Mouse (Mus musculus): ENCODE measurements around the gene Pradc1. TPM values are rescaled to one million over a fixed set of nuclear protein-coding genes. Genes with fewer than 3 reads are reported as not detected.
A peak's percentile ranks its signal among the peaks of the same experiment; 100 is the strongest.
"Not testable (repeated sequence)": the region's sequence is repeated elsewhere in the genome, so short reads cannot be mapped to it uniquely, and the experiment has no call there.

Pradc1 gene
- polyA plus RNA-seq, 1 experiment from 2014 or later, result 34.9 TPM

- no peak overlapping the region for H3K9ac ChIP-seq (ENCODE audit: low read depth, low read length)
- H3K9me3 ChIP-seq (ENCODE audit: control insufficient read depth, low read length), result no peaks in the 10 kb centered on the region
- no peak overlapping the region for H3K4me2 ChIP-seq (ENCODE audit: low read length)
- no peaks in the 10 kb centered on the region for H3K4me1 ChIP-seq (ENCODE audit: control insufficient read depth, insufficient read depth, low read depth, low read length)
- H3K4me3 ChIP-seq (ENCODE audit: low read length), result no peak overlapping the region
- 80% methylated on average over 5 of the region's 5 CpGs for WGBS
- no peak overlapping the region for H3K27ac ChIP-seq (ENCODE audit: low read depth, low read length)
- H3K27me3 ChIP-seq (replicated peaks; ENCODE audit: control insufficient read depth, insufficient read depth, low read length), result no peaks in the 10 kb centered on the region
- ATAC-seq, result no peak
- H3K36me3 ChIP-seq (ENCODE audit: control insufficient read depth, insufficient read depth, low read length), result peaks cover 45% of the 10 kb centered on the region
Observed at GRCm38 (mm10) chr6:85469660-85470430, 18.1 kb upstream of the Pradc1 start.

DNA sequence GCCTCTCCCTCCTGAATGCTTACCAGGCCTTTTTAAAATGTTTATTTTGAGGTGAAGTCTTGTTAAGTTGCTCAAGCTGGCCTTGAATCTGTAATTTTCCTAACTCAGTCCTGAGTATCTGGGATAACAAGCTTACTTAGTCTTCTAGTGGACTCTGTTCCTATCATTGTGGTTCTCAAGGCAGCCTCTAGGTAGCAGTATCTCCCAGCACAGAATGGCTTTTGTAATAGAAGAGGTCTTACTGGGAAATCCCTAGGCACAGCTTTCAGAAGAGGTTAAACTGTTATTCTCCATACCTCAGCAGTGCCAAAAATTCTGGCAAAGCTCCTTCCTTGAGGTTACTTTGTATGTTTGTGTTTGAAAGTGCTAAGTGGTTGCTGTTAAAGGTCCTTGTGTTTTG, 13.6 kb upstream of the Pradc1 start:
- H3K4me3 ChIP-seq (ENCODE audit: low read length), result no peak overlapping the region
- peaks cover 56% of the 10 kb centered on the region for H3K36me3 ChIP-seq (ENCODE audit: control insufficient read depth, insufficient read depth, low read length)
- no peak overlapping the region for H3K9ac ChIP-seq (ENCODE audit: low read depth, low read length)
- no peaks in the 10 kb centered on the region for H3K4me1 ChIP-seq (ENCODE audit: control insufficient read depth, insufficient read depth, low read depth, low read length)
- H3K27me3 ChIP-seq (replicated peaks; ENCODE audit: control insufficient read depth, insufficient read depth, low read length), result no peaks in the 10 kb centered on the region
- H3K9me3 ChIP-seq (ENCODE audit: control insufficient read depth, low read length), result no peaks in the 10 kb centered on the region
- no peak overlapping the region for H3K4me2 ChIP-seq (ENCODE audit: low read length)
- H3K27ac ChIP-seq (ENCODE audit: low read depth, low read length), result no peak overlapping the region
- no peak for ATAC-seq

GRCm38 (mm10) chr6:85459621-85460020, 7.9 kb upstream of the Pradc1 start:
- H3K4me1 ChIP-seq (ENCODE audit: control insufficient read depth, insufficient read depth, low read depth, low read length), result peaks cover 14% of the 10 kb centered on the region
- no peak overlapping the region for H3K4me2 ChIP-seq (ENCODE audit: low read length)
- no peak overlapping the region for H3K27ac ChIP-seq (ENCODE audit: low read depth, low read length)
- H3K9ac ChIP-seq (ENCODE audit: low read depth, low read length), result no peak overlapping the region
- whole genome bisulfite sequencing, result 91% methylated on average over 2 of the region's 2 CpGs
- H3K36me3 ChIP-seq (ENCODE audit: control insufficient read depth, insufficient read depth, low read length), result peaks cover 38% of the 10 kb centered on the region
- ATAC-seq, result no peak
- H3K9me3 ChIP-seq (ENCODE audit: control insufficient read depth, low read length), result no peaks in the 10 kb centered on the region
- H3K27me3 ChIP-seq (replicated peaks; ENCODE audit: control insufficient read depth, insufficient read depth, low read length), result no peaks in the 10 kb centered on the region
- no peak overlapping the region for H3K4me3 ChIP-seq (ENCODE audit: low read length)

DNA sequence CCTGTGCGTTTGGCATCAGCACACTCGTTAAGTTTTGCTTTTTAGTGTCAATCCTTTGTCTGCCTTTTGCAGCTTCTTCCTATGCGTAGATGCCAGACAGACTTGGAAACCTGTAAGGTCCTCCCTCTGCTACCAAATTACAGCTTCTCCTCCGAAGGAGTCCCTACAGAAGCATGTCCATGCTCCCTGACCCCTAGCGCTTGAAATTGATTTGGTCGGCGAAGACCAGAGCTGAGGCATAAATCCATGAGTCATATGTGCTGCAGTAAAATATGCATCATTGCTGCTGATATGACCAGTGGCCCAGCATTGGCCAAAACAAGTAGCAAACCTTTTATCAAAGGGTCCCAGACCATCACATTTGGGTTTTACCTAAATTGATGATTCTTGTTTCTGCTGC, 1.0 kb upstream of the Pradc1 start:
- peak overlapping the region; percentile 88 for H3K4me2 ChIP-seq (ENCODE audit: low read length)
- no peaks in the 10 kb centered on the region for H3K27me3 ChIP-seq (replicated peaks; ENCODE audit: control insufficient read depth, insufficient read depth, low read length)
- peak overlapping the region; percentile 90 for H3K9ac ChIP-seq (ENCODE audit: low read depth, low read length)
- WGBS, result 13% methylated on average over 7 of the region's 7 CpGs
- H3K27ac ChIP-seq (ENCODE audit: low read depth, low read length), result no peak overlapping the region
- ATAC-seq, result no peak
- H3K9me3 ChIP-seq (ENCODE audit: control insufficient read depth, low read length), result no peaks in the 10 kb centered on the region
- H3K4me1 ChIP-seq (ENCODE audit: control insufficient read depth, insufficient read depth, low read depth, low read length), result peaks cover 37% of the 10 kb centered on the region
- peak overlapping the region; percentile 79 for H3K4me3 ChIP-seq (ENCODE audit: low read length)
- no peaks in the 10 kb centered on the region for H3K36me3 ChIP-seq (ENCODE audit: control insufficient read depth, insufficient read depth, low read length)

DNA sequence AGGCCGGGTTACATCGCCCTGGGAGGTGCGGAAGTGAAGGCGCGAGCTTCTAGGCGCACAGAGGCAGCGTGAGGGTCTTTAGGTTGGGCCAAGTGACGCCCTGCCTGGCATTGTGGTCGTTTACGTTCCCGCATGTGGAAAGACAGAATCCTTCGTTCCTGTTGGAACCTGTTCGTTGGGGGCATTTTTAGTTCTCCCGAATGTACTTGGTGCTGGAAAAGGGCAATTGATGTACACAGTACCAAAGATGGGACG, 568 bp upstream of the Pradc1 start:
- peak overlapping the region; percentile 90 for H3K9ac ChIP-seq (ENCODE audit: low read depth, low read length)
- H3K27me3 ChIP-seq (replicated peaks; ENCODE audit: control insufficient read depth, insufficient read depth, low read length), result no peaks in the 10 kb centered on the region
- no peaks in the 10 kb centered on the region for H3K36me3 ChIP-seq (ENCODE audit: control insufficient read depth, insufficient read depth, low read length)
- ATAC-seq, result no peak
- peak overlapping the region; percentile 88 for H3K4me2 ChIP-seq (ENCODE audit: low read length)
- no peaks in the 10 kb centered on the region for H3K9me3 ChIP-seq (ENCODE audit: control insufficient read depth, low read length)
- H3K4me1 ChIP-seq (ENCODE audit: control insufficient read depth, insufficient read depth, low read depth, low read length), result peaks cover 37% of the 10 kb centered on the region
- H3K4me3 ChIP-seq (ENCODE audit: low read length), result peak overlapping the region; percentile 79
- peak overlapping the region; percentile 86 for H3K27ac ChIP-seq (ENCODE audit: low read depth, low read length)
- WGBS, result under 1% methylated on average over 15 of the region's 15 CpGs

DNA sequence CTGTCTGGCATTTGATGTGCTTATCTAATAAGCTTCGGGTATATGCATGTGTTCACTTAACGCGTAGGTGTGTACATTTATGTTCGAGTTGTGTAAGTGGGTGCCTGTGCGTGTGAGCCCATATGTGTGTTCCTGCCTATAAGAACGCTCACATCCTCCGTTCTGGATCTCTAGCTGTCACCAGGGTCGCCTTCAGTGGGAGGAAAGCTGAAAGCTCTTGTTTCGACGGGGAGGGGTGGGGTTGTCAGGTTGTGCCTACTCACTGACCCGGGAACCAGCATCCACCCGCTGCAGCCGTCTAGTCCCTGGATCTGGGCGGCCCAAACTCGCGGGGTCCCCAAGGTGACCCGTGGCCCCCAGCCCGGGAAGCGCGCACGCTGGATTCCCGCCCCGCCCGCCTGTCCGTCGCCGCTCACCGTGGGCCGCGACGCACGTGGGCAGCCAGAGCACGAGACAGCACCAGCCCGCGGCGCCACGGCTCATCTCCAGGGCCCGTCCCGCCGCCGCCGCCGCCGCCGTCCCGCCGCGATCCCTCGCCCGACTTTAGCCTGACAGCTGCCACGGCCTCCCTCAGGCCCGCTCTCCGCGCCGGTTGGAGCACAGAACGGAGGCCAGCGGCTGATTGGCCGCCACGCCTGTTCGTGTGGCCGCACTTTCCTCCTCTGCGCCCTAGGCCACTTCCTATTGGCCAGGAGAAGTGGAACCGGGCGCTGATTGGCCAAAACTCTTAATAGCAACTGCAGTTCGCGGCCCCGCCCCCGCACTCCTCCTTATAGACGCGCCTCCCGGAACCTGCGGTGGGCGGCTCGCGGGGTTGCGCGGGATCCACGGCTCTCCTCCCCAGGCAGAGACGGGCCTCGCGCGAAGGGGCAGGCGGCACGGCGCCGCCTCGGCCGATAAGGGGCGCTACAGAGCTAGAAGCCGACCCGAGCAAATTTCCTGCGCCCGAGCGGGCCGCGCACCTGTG, 790 bp downstream of the Pradc1 start, which contains the start of gene Cct7:
TSS of gene Cct7 (plus strand) at position 818 of the 967 bp plus-strand sequence.
- Histone ChIP-seq H3K4me2 (ENCODE audit: low read length) (peak within 1 kb of the TSS; percentile 88), H3K4me1 (ENCODE audit: control insufficient read depth, insufficient read depth, low read depth, low read length) (peaks cover 32% of the 10 kb centered on the region), H3K9ac (ENCODE audit: low read depth, low read length) (peak within 1 kb of the TSS; percentile 90), H3K36me3 (ENCODE audit: control insufficient read depth, insufficient read depth, low read length) (peaks cover 5% of the 10 kb centered on the region), H3K4me3 (ENCODE audit: low read length) (peak within 1 kb of the TSS; percentile 79), H3K9me3 (ENCODE audit: control insufficient read depth, low read length) (no peaks in the 10 kb centered on the region), H3K27me3 (replicated peaks; ENCODE audit: control insufficient read depth, insufficient read depth, low read length) (no peaks in the 10 kb centered on the region), H3K27ac (ENCODE audit: low read depth, low read length) (peak within 1 kb of the TSS; percentile 86)
- ATAC-seq, result peak; percentile 94
- 3% methylated on average over 73 of the region's 96 CpGs for WGBS

- WGBS, result 62% methylated on average over 1 of the region's 1 CpGs
- H3K9ac ChIP-seq (ENCODE audit: low read depth, low read length); H3K27me3 ChIP-seq (replicated peaks; ENCODE audit: control insufficient read depth, insufficient read depth, low read length); H3K27ac ChIP-seq (ENCODE audit: low read depth, low read length); H3K9me3 ChIP-seq (ENCODE audit: control insufficient read depth, low read length); ATAC-seq: not testable (repeated sequence)
- Histone ChIP-seq H3K36me3 (ENCODE audit: control insufficient read depth, insufficient read depth, low read length) (peaks cover 12% of the 10 kb centered on the region), H3K4me3 (ENCODE audit: low read length) (peak overlapping the region; percentile 79), H3K4me1 (ENCODE audit: control insufficient read depth, insufficient read depth, low read depth, low read length) (peaks cover 27% of the 10 kb centered on the region), H3K4me2 (ENCODE audit: low read length) (peak overlapping the region; percentile 88)
Observed at GRCm38 (mm10) chr6:85450140-85450539, 1.6 kb downstream of the Pradc1 start.

DNA sequence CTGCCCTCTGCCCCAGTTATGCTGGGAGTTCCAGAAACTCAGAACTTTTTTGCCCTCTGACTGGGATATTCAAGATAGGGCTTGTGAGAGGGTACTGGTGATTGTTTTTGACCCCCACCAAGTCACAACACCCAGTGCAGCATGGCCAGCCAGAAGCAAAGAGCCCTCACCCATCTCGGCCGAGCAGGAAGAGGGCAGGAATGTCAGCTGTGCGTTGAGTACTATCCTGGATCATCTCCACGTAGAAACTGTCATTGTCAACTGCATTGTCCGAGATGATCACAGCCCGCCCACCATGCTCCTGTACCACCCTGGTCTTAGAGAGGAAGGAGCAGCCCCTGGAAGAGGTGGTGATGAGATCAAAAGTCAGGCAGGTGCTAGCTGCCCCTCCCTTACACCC, 4.4 kb downstream of the Pradc1 start:
- no peak overlapping the region for H3K4me2 ChIP-seq (ENCODE audit: low read length)
- H3K36me3 ChIP-seq (ENCODE audit: control insufficient read depth, insufficient read depth, low read length), result peaks cover 16% of the 10 kb centered on the region
- no peak for ATAC-seq
- peaks cover 5% of the 10 kb centered on the region for H3K4me1 ChIP-seq (ENCODE audit: control insufficient read depth, insufficient read depth, low read depth, low read length)
- H3K9me3 ChIP-seq (ENCODE audit: control insufficient read depth, low read length), result no peaks in the 10 kb centered on the region
- H3K27me3 ChIP-seq (replicated peaks; ENCODE audit: control insufficient read depth, insufficient read depth, low read length), result no peaks in the 10 kb centered on the region
- no peak overlapping the region for H3K9ac ChIP-seq (ENCODE audit: low read depth, low read length)
- H3K4me3 ChIP-seq (ENCODE audit: low read length), result no peak overlapping the region
- H3K27ac ChIP-seq (ENCODE audit: low read depth, low read length), result no peak overlapping the region
- 82% methylated on average over 6 of the region's 6 CpGs for WGBS

GRCm38 (mm10) chr6:85445286-85445685, 6.5 kb downstream of the Pradc1 start:
- ATAC-seq, result no peak
- H3K36me3 ChIP-seq (ENCODE audit: control insufficient read depth, insufficient read depth, low read length), result peaks cover 21% of the 10 kb centered on the region
- 89% methylated on average over 5 of the region's 5 CpGs for WGBS
- no peak overlapping the region for H3K4me2 ChIP-seq (ENCODE audit: low read length)
- H3K27me3 ChIP-seq (replicated peaks; ENCODE audit: control insufficient read depth, insufficient read depth, low read length), result no peaks in the 10 kb centered on the region
- H3K9ac ChIP-seq (ENCODE audit: low read depth, low read length), result no peak overlapping the region
- H3K9me3 ChIP-seq (ENCODE audit: control insufficient read depth, low read length), result no peaks in the 10 kb centered on the region
- no peak overlapping the region for H3K27ac ChIP-seq (ENCODE audit: low read depth, low read length)
- no peaks in the 10 kb centered on the region for H3K4me1 ChIP-seq (ENCODE audit: control insufficient read depth, insufficient read depth, low read depth, low read length)
- H3K4me3 ChIP-seq (ENCODE audit: low read length), result no peak overlapping the region
